Mouse (Mus musculus): ENCODE results near the gene Lrp3. TPM values are rescaled to one million over a fixed set of nuclear protein-coding genes. Genes with fewer than 3 reads are reported as not detected.

Lrp3 gene
- polyA plus RNA-seq, 1 experiment from 2014 or later: 33.0 TPM

GRCm38 (mm10) chr7:35234361-35235245, 19.3 kb upstream of the Lrp3 start:
- Histone ChIP-seq H3K27me3 (ENCODE audit: control insufficient read depth, insufficient read depth, low read length) (no peaks in the 10 kb centered on the region), H3K9me3 (ENCODE audit: control insufficient read depth, low read length) (no peaks in the 10 kb centered on the region), H3K36me3 (ENCODE audit: control insufficient read depth, insufficient read depth, low read length) (no peaks in the 10 kb centered on the region), H3K27ac (ENCODE audit: low read depth, low read length) (peak overlapping the region; percentile 83), H3K4me3 (ENCODE audit: low read depth, low read length) (peak overlapping the region; percentile 40), H3K9ac (replicated peaks; ENCODE audit: low read depth, low read length) (peak overlapping the region; percentile 43), H3K4me2 (ENCODE audit: low read depth, low read length) (peak overlapping the region; percentile 27), H3K4me1 (ENCODE audit: control insufficient read depth, insufficient read depth, low read length) (peaks cover 9% of the 10 kb centered on the region; the same call in 1 of the 2 replicates)
- ATAC-seq (ENCODE audit: low read depth): peak; percentile 96
- under 1% methylated on average over 45 of the region's 45 CpGs for WGBS

- peaks cover 9% of the 10 kb centered on the region; the same call in 1 of the 2 replicates for H3K4me1 ChIP-seq (ENCODE audit: control insufficient read depth, insufficient read depth, low read length)
- H3K9ac ChIP-seq (replicated peaks; ENCODE audit: low read depth, low read length): peak overlapping the region; percentile 43
- peak overlapping the region; percentile 40 for H3K4me3 ChIP-seq (ENCODE audit: low read depth, low read length)
- no peaks in the 10 kb centered on the region for H3K9me3 ChIP-seq (ENCODE audit: control insufficient read depth, low read length)
- H3K27ac ChIP-seq (ENCODE audit: low read depth, low read length): peak overlapping the region; percentile 83
- H3K27me3 ChIP-seq (ENCODE audit: control insufficient read depth, insufficient read depth, low read length): no peaks in the 10 kb centered on the region
- no peak for ATAC-seq (ENCODE audit: low read depth)
- no peaks in the 10 kb centered on the region for H3K36me3 ChIP-seq (ENCODE audit: control insufficient read depth, insufficient read depth, low read length)
- H3K4me2 ChIP-seq (ENCODE audit: low read depth, low read length): peak overlapping the region; percentile 27
- WGBS: 41% methylated on average over 12 of the region's 12 CpGs
Measured at GRCm38 (mm10) chr7:35233861-35234260, 18.6 kb upstream of the Lrp3 start.

- no peak overlapping the region for H3K9ac ChIP-seq (replicated peaks; ENCODE audit: low read depth, low read length)
- H3K36me3 ChIP-seq (ENCODE audit: control insufficient read depth, insufficient read depth, low read length): no peaks in the 10 kb centered on the region
- no peak for ATAC-seq (ENCODE audit: low read depth)
- WGBS: 33% methylated on average over 13 of the region's 13 CpGs
- H3K4me1 ChIP-seq (ENCODE audit: control insufficient read depth, insufficient read depth, low read length): peaks cover 9% of the 10 kb centered on the region; the same call in 1 of the 2 replicates
- no peak overlapping the region for H3K4me3 ChIP-seq (ENCODE audit: low read depth, low read length)
- H3K27ac ChIP-seq (ENCODE audit: low read depth, low read length): no peak overlapping the region
- H3K27me3 ChIP-seq (ENCODE audit: control insufficient read depth, insufficient read depth, low read length): no peaks in the 10 kb centered on the region
- H3K9me3 ChIP-seq (ENCODE audit: control insufficient read depth, low read length): no peaks in the 10 kb centered on the region
- no peak overlapping the region for H3K4me2 ChIP-seq (ENCODE audit: low read depth, low read length)
Measured at GRCm38 (mm10) chr7:35232796-35233455, 17.6 kb upstream of the Lrp3 start.

GRCm38 (mm10) chr7:35230333-35230732, 15.0 kb upstream of the Lrp3 start:
- 73% methylated on average over 3 of the region's 3 CpGs for WGBS
- Histone ChIP-seq H3K27me3 (ENCODE audit: control insufficient read depth, insufficient read depth, low read length) (no peaks in the 10 kb centered on the region), H3K27ac (ENCODE audit: low read depth, low read length) (no peak overlapping the region), H3K4me3 (ENCODE audit: low read depth, low read length) (no peak overlapping the region), H3K9me3 (ENCODE audit: control insufficient read depth, low read length) (no peaks in the 10 kb centered on the region), H3K36me3 (ENCODE audit: control insufficient read depth, insufficient read depth, low read length) (no peaks in the 10 kb centered on the region), H3K4me1 (ENCODE audit: control insufficient read depth, insufficient read depth, low read length) (peaks cover 5% of the 10 kb centered on the region; the same call in 1 of the 2 replicates), H3K9ac (replicated peaks; ENCODE audit: low read depth, low read length) (no peak overlapping the region), H3K4me2 (ENCODE audit: low read depth, low read length) (no peak overlapping the region)
- ATAC-seq (ENCODE audit: low read depth): no peak

GRCm38 (mm10) chr7:35220694-35221365, 5.5 kb upstream of the Lrp3 start:
- Histone ChIP-seq H3K27me3 (ENCODE audit: control insufficient read depth, insufficient read depth, low read length) (no peaks in the 10 kb centered on the region), H3K4me2 (ENCODE audit: low read depth, low read length) (no peak overlapping the region), H3K27ac (ENCODE audit: low read depth, low read length) (no peak overlapping the region), H3K36me3 (ENCODE audit: control insufficient read depth, insufficient read depth, low read length) (no peaks in the 10 kb centered on the region), H3K4me3 (ENCODE audit: low read depth, low read length) (no peak overlapping the region), H3K9ac (replicated peaks; ENCODE audit: low read depth, low read length) (no peak overlapping the region), H3K4me1 (ENCODE audit: control insufficient read depth, insufficient read depth, low read length) (no peaks in the 10 kb centered on the region), H3K9me3 (ENCODE audit: control insufficient read depth, low read length) (no peaks in the 10 kb centered on the region)
- no peak for ATAC-seq (ENCODE audit: low read depth)
- WGBS: 76% methylated on average over 9 of the region's 9 CpGs

GRCm38 (mm10) chr7:35215731-35216130, 433 bp upstream of the Lrp3 start:
- Histone ChIP-seq H3K4me3 (ENCODE audit: low read depth, low read length) (peak overlapping the region; percentile 86), H3K27ac (ENCODE audit: low read depth, low read length) (peak overlapping the region; percentile 87), H3K27me3 (ENCODE audit: control insufficient read depth, insufficient read depth, low read length) (no peaks in the 10 kb centered on the region), H3K4me1 (ENCODE audit: control insufficient read depth, insufficient read depth, low read length) (peaks cover 7% of the 10 kb centered on the region), H3K9ac (replicated peaks; ENCODE audit: low read depth, low read length) (peak overlapping the region; percentile 96), H3K9me3 (ENCODE audit: control insufficient read depth, low read length) (no peaks in the 10 kb centered on the region), H3K36me3 (ENCODE audit: control insufficient read depth, insufficient read depth, low read length) (peaks cover 11% of the 10 kb centered on the region), H3K4me2 (ENCODE audit: low read depth, low read length) (peak overlapping the region; percentile 75)
- ATAC-seq (ENCODE audit: low read depth): peak; percentile 15; the same call in 1 of the 2 replicates
- 38% methylated on average over 5 of the region's 5 CpGs for WGBS

- no peaks in the 10 kb centered on the region for H3K9me3 ChIP-seq (ENCODE audit: control insufficient read depth, low read length)
- no peaks in the 10 kb centered on the region for H3K27me3 ChIP-seq (ENCODE audit: control insufficient read depth, insufficient read depth, low read length)
- H3K4me1 ChIP-seq (ENCODE audit: control insufficient read depth, insufficient read depth, low read length): peaks cover 7% of the 10 kb centered on the region
- 0% methylated on average over 31 of the region's 79 CpGs for WGBS
- peak overlapping the region; percentile 75 for H3K4me2 ChIP-seq (ENCODE audit: low read depth, low read length)
- peak overlapping the region; percentile 96 for H3K9ac ChIP-seq (replicated peaks; ENCODE audit: low read depth, low read length)
- peak overlapping the region; percentile 86 for H3K4me3 ChIP-seq (ENCODE audit: low read depth, low read length)
- peak; percentile 70 for ATAC-seq (ENCODE audit: low read depth)
- H3K36me3 ChIP-seq (ENCODE audit: control insufficient read depth, insufficient read depth, low read length): peaks cover 14% of the 10 kb centered on the region
- H3K27ac ChIP-seq (ENCODE audit: low read depth, low read length): peak overlapping the region; percentile 87
Measured at GRCm38 (mm10) chr7:35214442-35215222, 666 bp downstream of the Lrp3 start.

- H3K4me3 ChIP-seq (ENCODE audit: low read depth, low read length): no peak overlapping the region
- H3K4me2 ChIP-seq (ENCODE audit: low read depth, low read length): no peak overlapping the region
- H3K36me3 ChIP-seq (ENCODE audit: control insufficient read depth, insufficient read depth, low read length): peaks cover 17% of the 10 kb centered on the region
- 93% methylated on average over 4 of the region's 4 CpGs for WGBS
- no peak for ATAC-seq (ENCODE audit: low read depth)
- no peaks in the 10 kb centered on the region for H3K27me3 ChIP-seq (ENCODE audit: control insufficient read depth, insufficient read depth, low read length)
- no peaks in the 10 kb centered on the region for H3K9me3 ChIP-seq (ENCODE audit: control insufficient read depth, low read length)
- no peak overlapping the region for H3K27ac ChIP-seq (ENCODE audit: low read depth, low read length)
- H3K9ac ChIP-seq (replicated peaks; ENCODE audit: low read depth, low read length): no peak overlapping the region
- H3K4me1 ChIP-seq (ENCODE audit: control insufficient read depth, insufficient read depth, low read length): peaks cover 7% of the 10 kb centered on the region
Measured at GRCm38 (mm10) chr7:35211791-35212190, 3.5 kb downstream of the Lrp3 start.
